Mouse (Mus musculus) thymus, postnatal 14 days (tissue): ENCODE data around the gene Cdh18.
"Not testable (repeated sequence)": the region's sequence is repeated elsewhere in the genome, so short reads cannot be mapped to it uniquely, and the experiment has no call there.

ENCODE experiments used
- DNase-seq: peaks from one replicate; pipeline ENCODE4 v3.0.0; 2021

The Cdh18 gene

GRCm38 (mm10) chr15:23230616-23231015 is 681.8 kb downstream of the Cdh18 start:
- no peak for DNase-seq

GRCm38 (mm10) chr15:23257751-23258440 is 709.1 kb downstream of the Cdh18 start:
- DNase-seq, result no peak

GRCm38 (mm10) chr15:23278421-23278820 is 729.6 kb downstream of the Cdh18 start:
- DNase-seq, result no peak

GRCm38 (mm10) chr15:23305018-23305417 is 756.2 kb downstream of the Cdh18 start:
- DNase-seq, result no peak

- no peak for DNase-seq
Observed at GRCm38 (mm10) chr15:23316766-23317165, 767.9 kb downstream of the Cdh18 start.

GRCm38 (mm10) chr15:23317409-23317808 is 768.6 kb downstream of the Cdh18 start:
- no peak for DNase-seq

GRCm38 (mm10) chr15:23340338-23340737 is 791.5 kb downstream of the Cdh18 start:
- not testable (repeated sequence) for DNase-seq

GRCm38 (mm10) chr15:23351078-23351477 is 802.3 kb downstream of the Cdh18 start:
- no peak for DNase-seq

- DNase-seq, result no peak
Observed at GRCm38 (mm10) chr15:23366325-23366724, 817.5 kb downstream of the Cdh18 start.

- DNase-seq, result no peak
Observed at GRCm38 (mm10) chr15:23367712-23368111, 818.9 kb downstream of the Cdh18 start.

GRCm38 (mm10) chr15:23378016-23378750 is 829.4 kb downstream of the Cdh18 start:
- DNase-seq, result no peak

GRCm38 (mm10) chr15:23385816-23386215 is 837.0 kb downstream of the Cdh18 start:
- no peak for DNase-seq

- no peak for DNase-seq
Observed at GRCm38 (mm10) chr15:23396646-23397045, 847.8 kb downstream of the Cdh18 start.

- DNase-seq, result no peak
Observed at GRCm38 (mm10) chr15:23403792-23404191, 855.0 kb downstream of the Cdh18 start.

GRCm38 (mm10) chr15:23408256-23408655 is 859.4 kb downstream of the Cdh18 start:
- DNase-seq, result no peak

GRCm38 (mm10) chr15:23416450-23417080 is 867.7 kb downstream of the Cdh18 start:
- no peak for DNase-seq

GRCm38 (mm10) chr15:23418158-23418557 is 869.3 kb downstream of the Cdh18 start:
- no peak for DNase-seq

GRCm38 (mm10) chr15:23420010-23420409 is 871.2 kb downstream of the Cdh18 start:
- DNase-seq, result no peak

GRCm38 (mm10) chr15:23430021-23430420 is 881.2 kb downstream of the Cdh18 start:
- no peak for DNase-seq

- no peak for DNase-seq
Observed at GRCm38 (mm10) chr15:23448542-23448941, 899.7 kb downstream of the Cdh18 start.

- DNase-seq, result no peak
Observed at GRCm38 (mm10) chr15:23452098-23452625, 903.3 kb downstream of the Cdh18 start.

GRCm38 (mm10) chr15:23453331-23453730 is 904.5 kb downstream of the Cdh18 start:
- no peak for DNase-seq

GRCm38 (mm10) chr15:23455344-23455743 is 906.5 kb downstream of the Cdh18 start:
- no peak for DNase-seq

- DNase-seq, result no peak
Observed at GRCm38 (mm10) chr15:23457401-23457800, 908.6 kb downstream of the Cdh18 start.
